Mouse (Mus musculus) ES-E14 (cell line): ENCODE data around the gene Ermp1. TPM values are rescaled to one million over a fixed set of nuclear protein-coding genes. Genes with fewer than 3 reads are reported as not detected.

Source experiments
- DNase-seq: peaks from one replicate; pipeline ENCODE4 v3.0.0-alpha.2; 2013; ENCODE audit warnings: low read depth, low spot score
- H3K27ac ChIP-seq: 2 replicates; pipeline ENCODE4 v1.5.1; 2012; ENCODE audit warnings: low read depth, mild to moderate bottlenecking, low read length, moderate library complexity, mixed read lengths; ENCODE audit not compliant: poor library complexity, insufficient read depth, severe bottlenecking
- H3K36me3 ChIP-seq: 2 replicates; pipeline ENCODE4 v1.6.1; 2012; ENCODE audit warnings: mild to moderate bottlenecking, low read length, moderate library complexity, mixed read lengths; ENCODE audit not compliant: control insufficient read depth, poor library complexity, insufficient read depth, severe bottlenecking
- H3K4me1 ChIP-seq, 2 experiments: fragments of 150-350 bp in 1 of 2; sonication (generic) in 1 of 2; 2 replicates each; pipeline ENCODE4 v1.6.1; 2012; ENCODE audit warnings: low read length in 2 of 2, mild to moderate bottlenecking in 1 of 2, mixed read lengths in 1 of 2; ENCODE audit not compliant: control insufficient read depth in 2 of 2, insufficient read depth in 2 of 2, poor library complexity in 1 of 2
- H3K4me3 ChIP-seq, 2 experiments: fragments of 150-350 bp in 1 of 2; sonication (generic) in 1 of 2; 2 replicates each; pipeline ENCODE4 v1.5.1; 2012; ENCODE audit warnings: low read length in 2 of 2, low read depth in 1 of 2, mild to moderate bottlenecking in 1 of 2, mixed read lengths in 1 of 2; ENCODE audit not compliant: insufficient read depth in 1 of 2, poor library complexity in 1 of 2, severe bottlenecking in 1 of 2
- H3K9ac ChIP-seq: 2 replicates; pipeline ENCODE4 v1.6.1; 2012; ENCODE audit warnings: low read depth, mild to moderate bottlenecking, low read length, mixed read lengths; ENCODE audit not compliant: poor library complexity, insufficient read depth, severe bottlenecking
- H3K9me3 ChIP-seq: fragments of 150-350 bp; sonication (generic); 2 replicates; pipeline ENCODE4 v1.6.1; 2012; ENCODE audit warnings: low read depth, mild to moderate bottlenecking, low read length; ENCODE audit not compliant: control insufficient read depth, insufficient read depth
- CHD2 ChIP-seq: IDR thresholded peaks from 2 replicates; pipeline ENCODE4 v1.6.1; 2014; ENCODE audit warnings: mild to moderate bottlenecking, low read depth, low read length, inconsistent platforms
- HCFC1 ChIP-seq: IDR thresholded peaks from 2 replicates; pipeline ENCODE4 v1.6.1; 2012; ENCODE audit warnings: low read length, inconsistent platforms, borderline replicate concordance; ENCODE audit not compliant: insufficient read depth
- MAFK ChIP-seq: IDR thresholded peaks from 2 replicates; pipeline ENCODE4 v1.6.1; 2014; ENCODE audit warnings: mild to moderate bottlenecking, low read depth, low read length, inconsistent platforms; ENCODE audit not compliant: insufficient read depth
- ZC3H11A ChIP-seq: IDR thresholded peaks from 2 replicates; pipeline ENCODE4 v1.6.1; 2012; ENCODE audit warnings: low read depth, mild to moderate bottlenecking, inconsistent platforms, low read length, borderline replicate concordance
- ZNF384 ChIP-seq: IDR thresholded peaks from 2 replicates; pipeline ENCODE4 v1.6.1; 2012; ENCODE audit warnings: low read depth, low read length, inconsistent platforms
- in situ Hi-C, 2 experiments: fragments of 600-800 bp; cut with MboI; formaldehyde crosslinking; loops; one replicate each; pipeline ENCODE4 v1.15.1; 2025; ENCODE audit warnings: low sequenced_read_pairs in 2 of 2, inconsistent platforms in 1 of 2; ENCODE audit not compliant: unreplicated experiment in 2 of 2
- total RNA-seq: library from RNA; depleted of rRNA; stranded (reverse); fragments of 300-350 nt; gene quantifications from 2 replicates; pipeline ENCODE4 v1.2.3, GENCODE M21; 2012; rRNA removed

Ermp1 gene
- total RNA-seq, 1 experiment, result 80.2 TPM

DNA sequence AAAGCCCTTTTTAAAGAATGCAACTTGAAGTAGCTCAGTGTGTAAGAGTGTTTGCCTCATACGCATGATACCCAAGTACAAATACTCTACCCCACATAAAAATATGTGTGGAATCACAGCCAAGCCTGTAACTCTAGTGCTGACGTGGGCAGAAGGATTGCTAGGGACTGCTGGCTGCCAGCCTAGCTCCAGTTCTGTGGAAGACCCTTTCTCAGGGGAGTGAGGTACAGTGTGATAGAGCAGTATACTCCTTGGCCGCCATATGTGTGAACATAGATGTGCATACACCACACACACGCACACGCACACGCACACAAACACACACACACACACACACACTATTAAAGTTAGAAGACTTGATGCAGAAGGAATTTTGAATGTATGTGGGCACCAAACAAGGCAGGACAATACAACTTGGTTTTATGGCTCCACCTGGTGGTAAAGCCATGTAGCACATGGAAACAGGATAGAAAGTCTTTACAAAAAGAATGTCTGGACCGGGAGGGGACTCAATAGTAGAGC lies 84.9 kb downstream of the Ermp1 start:
- TF ChIP-seq ZC3H11A (no peak), ZNF384 (no peak), HCFC1 (no peak), CHD2 (no peak), MAFK (no peak)
- no peak overlapping the region for H3K9ac ChIP-seq
- H3K9me3 ChIP-seq, result no peaks in the 10 kb centered on the region
- in situ Hi-C loops, result no loop called here
- H3K4me3 ChIP-seq, result no peak overlapping the region
- DNase-seq, result peak; percentile 39
- no peaks in the 10 kb centered on the region for H3K36me3 ChIP-seq
- H3K27ac ChIP-seq, result no peak overlapping the region
- H3K4me1 ChIP-seq, result no peaks in the 10 kb centered on the region

DNA sequence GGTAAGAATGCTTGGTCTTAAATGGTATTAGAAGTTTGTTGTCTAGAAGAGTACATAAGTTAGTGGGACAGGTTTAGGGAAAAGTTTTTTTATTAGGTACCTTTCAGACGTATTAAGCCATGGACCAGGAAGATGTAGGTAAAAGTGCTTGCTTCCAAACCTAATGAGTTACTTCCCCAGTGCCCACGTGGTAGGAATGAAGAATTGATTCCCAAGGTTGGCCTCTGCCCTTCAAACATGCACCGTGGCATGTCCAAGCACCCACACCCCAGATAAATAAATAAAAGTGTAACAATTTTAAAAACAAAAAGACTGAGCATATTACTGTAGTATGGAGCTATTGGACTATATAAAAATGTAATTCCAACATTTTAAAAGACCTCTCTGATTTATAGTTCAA lies 85.6 kb downstream of the Ermp1 start:
- Histone ChIP-seq H3K4me3 (no peak overlapping the region), H3K9me3 (no peaks in the 10 kb centered on the region), H3K27ac (no peak overlapping the region), H3K36me3 (no peaks in the 10 kb centered on the region), H3K4me1 (no peaks in the 10 kb centered on the region), H3K9ac (no peak overlapping the region)
- no peak for DNase-seq
- TF ChIP-seq CHD2 (no peak), ZC3H11A (no peak), HCFC1 (no peak), ZNF384 (no peak), MAFK (no peak)
- in situ Hi-C loops, result no loop called here

DNA sequence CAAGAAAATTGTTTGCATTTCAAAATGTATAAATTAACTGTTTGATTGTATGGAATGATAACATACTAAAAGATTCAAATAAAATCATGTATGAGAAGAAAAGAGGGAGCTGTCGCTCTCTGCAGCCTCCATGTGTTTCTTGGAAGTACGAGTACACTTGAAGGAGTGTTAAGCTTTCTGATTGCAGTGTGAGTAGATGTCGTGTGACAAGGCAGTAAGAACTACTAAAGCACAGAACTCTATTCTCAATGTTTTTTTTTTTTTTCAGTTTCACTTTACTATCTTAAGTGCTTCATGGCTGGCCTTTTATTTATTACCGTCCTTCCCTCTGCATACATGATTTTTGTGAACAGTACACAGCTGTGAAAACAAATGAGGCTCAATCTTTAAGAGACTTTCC lies 86.0 kb downstream of the Ermp1 start:
- no peak for DNase-seq
- Histone ChIP-seq H3K36me3 (no peaks in the 10 kb centered on the region), H3K4me3 (no peak overlapping the region), H3K27ac (no peak overlapping the region), H3K4me1 (no peaks in the 10 kb centered on the region), H3K9me3 (no peaks in the 10 kb centered on the region), H3K9ac (no peak overlapping the region)
- in situ Hi-C loops, result no loop called here
- TF ChIP-seq ZNF384 (no peak), HCFC1 (no peak), ZC3H11A (no peak), CHD2 (no peak), MAFK (no peak)

Other genes with a start within 250 kb of the Ermp1 start
- not detected in 2 replicates for gene Pdcd1lg2, start 237.5 kb downstream of the Ermp1 start, total RNA-seq
- gene Ric1, start 126.1 kb downstream of the Ermp1 start, total RNA-seq, result 30.7 and 37.4 TPM in 2 replicates
- gene Mlana, start 49.4 kb upstream of the Ermp1 start, total RNA-seq, result 3.0 and 4.2 TPM in 2 replicates
- gene 9930021J03Rik, start 157.6 kb upstream of the Ermp1 start, total RNA-seq, result 14.4 and 15.3 TPM in 2 replicates
- gene Ranbp6, start 164.6 kb upstream of the Ermp1 start, total RNA-seq, result 9.7 and 11.3 TPM in 2 replicates